ENCODE assay signal across 15 mouse cellular contexts in genomic region chr13:108685817-108686216, GRCm38 (mm10).
DNase-seq lines count a peak whose midpoint lies in the region; ATAC-seq and TF ChIP-seq lines count a peak whose summit lies in the region.
"Had no signal": no experiment of that assay in that cellular context is flagged by ENCODE, and none has a peak within 500 bp of the region (broad histone marks: within the 10 kb centered on the region; RNA-seq: fewer than 3 reads in every experiment).

No protein-coding gene starts in this region.

- no peaks in the 10 kb centered on the region for H3K79me2 ChIP-seq in C2C12 (ENCODE audit: control insufficient read depth, insufficient read depth)

- DNase-seq in forebrain, embryonic 14.5 days (ENCODE audit: low spot score) = peak; percentile 10
- peak; percentile 19 to 39 for DNase-seq in heart, postnatal 10 days
- DNase-seq in heart, postnatal 25 days (ENCODE audit: low spot score) = no peak
- no peak for DNase-seq in ovary, adult 18-20 months (ENCODE audit: low spot score)
- DNase-seq: adrenal gland, postnatal 10 days; kidney, adult 9 months; lung, postnatal 14 days; thymus, postnatal 36 days had no signal

- no peaks in the 10 kb centered on the region for H3K36me3 ChIP-seq in forebrain, embryonic 14.5 days (ENCODE audit: control insufficient read depth, insufficient read depth, low read length)
- H3K36me3 ChIP-seq in forebrain, embryonic 16.5 days (ENCODE audit: control insufficient read depth, insufficient read depth) = no peaks in the 10 kb centered on the region
- no peaks in the 10 kb centered on the region for H3K36me3 ChIP-seq in C2C12 (ENCODE audit: control insufficient read depth, insufficient read depth)
- H3K36me3 ChIP-seq in embryonic facial prominence, embryonic 15.5 days = no peaks in the 10 kb centered on the region
- H3K36me3 ChIP-seq: forebrain, embryonic 10.5 days; limb, embryonic 12.5 days; liver, embryonic 15.5 days had no signal

- WGBS in forebrain, embryonic 14.5 days = 81% methylated on average over 7 of the region's 7 CpGs
- 72% methylated on average over 7 of the region's 7 CpGs for WGBS in forebrain, embryonic 16.5 days
- 67% methylated on average over 7 of the region's 7 CpGs for WGBS in embryonic facial prominence, embryonic 15.5 days

- H3ac ChIP-seq in C2C12 (ENCODE audit: control insufficient read depth, insufficient read length, low read depth) = no peak overlapping the region

- H3K9ac ChIP-seq in forebrain, embryonic 14.5 days (ENCODE audit: low read length) = no peak overlapping the region
- H3K9ac ChIP-seq in forebrain, embryonic 16.5 days (replicated peaks; ENCODE audit: low read depth, low read length) = no peak overlapping the region
- no peak overlapping the region for H3K9ac ChIP-seq in embryonic facial prominence, embryonic 15.5 days
- H3K9ac ChIP-seq: limb, embryonic 12.5 days; liver, embryonic 15.5 days had no signal

- no peak overlapping the region for H3K4me3 ChIP-seq in forebrain, embryonic 14.5 days (ENCODE audit: low read depth, low read length)
- H3K4me3 ChIP-seq in forebrain, embryonic 16.5 days (replicated peaks; ENCODE audit: low read length) = no peak overlapping the region
- H3K4me3 ChIP-seq in C2C12 (ENCODE audit: insufficient read depth, poor library complexity, severe bottlenecking) = no peak overlapping the region
- no peak overlapping the region for H3K4me3 ChIP-seq in embryonic facial prominence, embryonic 15.5 days (replicated peaks)
- H3K4me3 ChIP-seq: forebrain, embryonic 10.5 days; limb, embryonic 12.5 days; liver, embryonic 15.5 days had no signal

- no peak overlapping the region for H3K4me2 ChIP-seq in forebrain, embryonic 14.5 days (ENCODE audit: low read length)
- no peak overlapping the region for H3K4me2 ChIP-seq in forebrain, embryonic 16.5 days (ENCODE audit: low read length)
- no peak overlapping the region for H3K4me2 ChIP-seq in embryonic facial prominence, embryonic 15.5 days (replicated peaks)
- H3K4me2 ChIP-seq: limb, embryonic 12.5 days; liver, embryonic 15.5 days had no signal

- H3K9me3 ChIP-seq in forebrain, embryonic 14.5 days (replicated peaks; ENCODE audit: control insufficient read depth, low read length) = no peaks in the 10 kb centered on the region
- no peaks in the 10 kb centered on the region for H3K9me3 ChIP-seq in forebrain, embryonic 16.5 days (ENCODE audit: control insufficient read depth, low read length)
- no peaks in the 10 kb centered on the region for H3K9me3 ChIP-seq in embryonic facial prominence, embryonic 15.5 days (replicated peaks)
- H3K9me3 ChIP-seq: forebrain, embryonic 10.5 days; limb, embryonic 12.5 days; liver, embryonic 15.5 days had no signal

- no peak for TF ChIP-seq CTCF in C2C12 (IDR thresholded peaks at IDR 0.05; ENCODE audit: control insufficient read depth, insufficient read depth, insufficient read length)

- no peaks in the 10 kb centered on the region for H3K27me3 ChIP-seq in forebrain, embryonic 14.5 days (replicated peaks; ENCODE audit: control insufficient read depth, insufficient read depth, low read length)
- no peaks in the 10 kb centered on the region for H3K27me3 ChIP-seq in forebrain, embryonic 16.5 days (replicated peaks; ENCODE audit: control insufficient read depth, insufficient read depth, low read length)
- no peaks in the 10 kb centered on the region for H3K27me3 ChIP-seq in C2C12 (ENCODE audit: control insufficient read depth, insufficient read depth, insufficient read length)
- no peaks in the 10 kb centered on the region for H3K27me3 ChIP-seq in embryonic facial prominence, embryonic 15.5 days
- H3K27me3 ChIP-seq: limb, embryonic 12.5 days; liver, embryonic 15.5 days had no signal

- no peaks in the 10 kb centered on the region for H3K79me3 ChIP-seq in C2C12 (ENCODE audit: low read depth)

- H3K4me1 ChIP-seq in forebrain, embryonic 14.5 days (ENCODE audit: control insufficient read depth, insufficient read depth, low read length) = no peaks in the 10 kb centered on the region
- H3K4me1 ChIP-seq in forebrain, embryonic 16.5 days (replicated peaks; ENCODE audit: control insufficient read depth, insufficient read depth, low read length) = no peaks in the 10 kb centered on the region
- no peaks in the 10 kb centered on the region for H3K4me1 ChIP-seq in embryonic facial prominence, embryonic 15.5 days
- H3K4me1 ChIP-seq: forebrain, embryonic 10.5 days; limb, embryonic 12.5 days; liver, embryonic 15.5 days had no signal

- no peak overlapping the region for H3K27ac ChIP-seq in forebrain, embryonic 14.5 days (ENCODE audit: low read depth, low read length)
- no peak overlapping the region for H3K27ac ChIP-seq in forebrain, embryonic 16.5 days (ENCODE audit: low read length)
- no peak overlapping the region for H3K27ac ChIP-seq in embryonic facial prominence, embryonic 15.5 days (replicated peaks)
- H3K27ac ChIP-seq: forebrain, embryonic 10.5 days; limb, embryonic 12.5 days; liver, embryonic 15.5 days had no signal

- intact Hi-C loops in heart, postnatal 10 days (cut with DNase I) = no loop called here
- intact Hi-C loops in heart, postnatal 25 days (cut with DNase I) = no loop called here

- no peak for ATAC-seq in forebrain, embryonic 14.5 days
- no peak for ATAC-seq in forebrain, embryonic 16.5 days
- ATAC-seq in embryonic facial prominence, embryonic 15.5 days (ENCODE audit: insufficient number of reproducible peaks, low FRiP score, low TSS enrichment, low read depth) = peak; percentile 75
- ATAC-seq: inflammation-experienced regulatory T-cells, adult 6 months had no signal

TF ChIP-seq in C2C12, 6 proteins besides CTCF, POLR2A, EP300 and RAD21:
- TF ChIP-seq MYOG (IDR thresholded peaks at IDR 0.05; ENCODE audit: control insufficient read depth, extremely low read depth, insufficient read length) (no peak), MAX (IDR thresholded peaks at IDR 0.05) (peak; percentile 80)

Comparison
In these comparisons a context has a peak if more than half of its experiments do, and no peak if none do; other contexts are left out.
1. DNase-seq: peak in forebrain, embryonic 14.5 days (single experiment) and heart, postnatal 10 days (2 of 2); none in heart, postnatal 25 days (single experiment) and ovary, adult 18-20 months (single experiment).